Mouse (Mus musculus) liver, embryonic 15.5 days (tissue): ENCODE measurements at regions not wholly inside any gene's neighbourhood (a gene's known extent, or its start where the extent isn't known, plus 50 kb on each side); places are given as distances from the start of the nearest gene placed in this dataset.

Source experiments
- ATAC-seq: fragments of 200-750 bp; cut with Nextera tagmentation; 2 replicates; pipeline ENCODE4 v1.8.0; 2017; ENCODE audit warnings: moderate number of reproducible peaks, mild to moderate bottlenecking, moderate library complexity; ENCODE audit not compliant: insufficient read depth
- H3K27ac ChIP-seq: fragments of 300-500 bp; sonication (generic); replicated peaks from 2 replicates; pipeline ENCODE4 v1.5.1; 2015; ENCODE audit warnings: mild to moderate bottlenecking, inconsistent platforms
- H3K27me3 ChIP-seq: fragments of 300-500 bp; sonication (generic); 2 replicates; pipeline ENCODE4 v1.6.1; 2015; ENCODE audit warnings: mild to moderate bottlenecking, inconsistent platforms
- H3K36me3 ChIP-seq: fragments of 300-500 bp; sonication (generic); replicated peaks from 2 replicates; pipeline ENCODE4 v1.6.1; 2015; ENCODE audit warnings: moderate library complexity, mild to moderate bottlenecking, inconsistent platforms
- H3K4me1 ChIP-seq: fragments of 300-500 bp; sonication (generic); replicated peaks from 2 replicates; pipeline ENCODE4 v1.6.1; 2015; ENCODE audit warnings: inconsistent platforms
- H3K4me2 ChIP-seq: fragments of 300-500 bp; sonication (generic); 2 replicates; pipeline ENCODE4 v1.6.1; 2015; ENCODE audit warnings: moderate library complexity, mild to moderate bottlenecking, inconsistent platforms
- H3K4me3 ChIP-seq: fragments of 300-500 bp; sonication (generic); replicated peaks from 2 replicates; pipeline ENCODE4 v1.5.1; 2015; ENCODE audit warnings: mild to moderate bottlenecking, inconsistent platforms
- H3K9ac ChIP-seq: fragments of 300-500 bp; sonication (generic); 2 replicates; pipeline ENCODE4 v1.6.1; 2015; ENCODE audit warnings: moderate library complexity, mild to moderate bottlenecking, inconsistent platforms
- H3K9me3 ChIP-seq: fragments of 300-500 bp; sonication (generic); replicated peaks from 2 replicates; pipeline ENCODE4 v1.6.1; 2016; ENCODE audit warnings: inconsistent platforms
- WGBS: fragments of 180-500 bp; shearing (Covaris S2); methylation state at CpG from one replicate; pipeline ENCODE4 v1.1.7; 2015; ENCODE audit warnings: mixed read lengths; ENCODE audit not compliant: insufficient replicate concordance; 5-methylcytosine and 5-hydroxymethylcytosine counted together

DNA sequence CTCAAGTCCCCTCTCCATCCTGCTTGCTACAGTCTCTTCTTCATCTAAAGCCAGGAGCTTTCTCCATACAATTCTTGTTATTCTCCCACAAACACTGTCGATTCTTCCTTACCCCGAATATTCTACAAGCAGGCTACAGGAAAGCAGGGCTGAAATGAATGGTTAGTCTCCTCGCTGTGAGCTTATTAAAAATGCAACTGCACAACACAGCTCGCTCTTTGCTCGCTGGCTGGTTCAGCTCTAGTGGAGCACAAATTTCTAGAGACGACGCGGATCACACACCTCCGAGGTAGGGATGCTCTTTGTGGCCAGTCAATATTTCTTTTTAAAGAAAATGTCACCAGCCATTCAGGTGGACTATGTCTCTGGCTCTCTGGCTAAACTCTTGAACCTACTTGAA is 425.9 kb downstream of the Nedd1 start:
- 71% methylated on average over 9 of the region's 9 CpGs for WGBS
- no peak for ATAC-seq
- no peak overlapping the region for H3K9ac ChIP-seq
- H3K4me2 ChIP-seq = no peak overlapping the region
- H3K27ac ChIP-seq = no peak overlapping the region
- H3K4me1 ChIP-seq = no peaks in the 10 kb centered on the region
- H3K4me3 ChIP-seq = no peak overlapping the region
- no peaks in the 10 kb centered on the region for H3K9me3 ChIP-seq
- no peaks in the 10 kb centered on the region for H3K36me3 ChIP-seq
- H3K27me3 ChIP-seq = no peaks in the 10 kb centered on the region

DNA sequence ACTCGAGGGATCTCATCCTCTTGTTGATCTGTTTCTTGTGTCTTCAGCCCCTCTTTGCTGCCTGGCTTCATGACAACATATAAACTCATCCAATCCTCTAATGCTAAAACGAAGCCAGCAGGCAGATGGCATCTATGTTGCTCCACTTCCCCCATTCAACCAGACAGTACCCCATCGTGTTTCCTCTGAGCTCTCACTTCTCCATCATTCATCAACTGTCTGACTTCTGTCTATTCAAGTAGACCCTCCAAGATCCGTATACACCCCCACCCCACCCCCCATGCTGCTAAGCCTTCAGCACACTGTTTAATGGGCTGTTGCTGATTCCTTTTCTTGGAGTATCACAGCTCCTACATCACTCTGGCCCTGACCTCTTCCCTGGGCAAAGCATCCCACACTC is 429.0 kb downstream of the Nedd1 start:
- no peak for ATAC-seq
- 27% methylated on average over 4 of the region's 4 CpGs for WGBS
- Histone ChIP-seq H3K4me2 (no peak overlapping the region), H3K4me1 (no peaks in the 10 kb centered on the region), H3K9me3 (no peaks in the 10 kb centered on the region), H3K36me3 (no peaks in the 10 kb centered on the region), H3K27ac (no peak overlapping the region), H3K27me3 (no peaks in the 10 kb centered on the region), H3K4me3 (no peak overlapping the region), H3K9ac (no peak overlapping the region)

DNA sequence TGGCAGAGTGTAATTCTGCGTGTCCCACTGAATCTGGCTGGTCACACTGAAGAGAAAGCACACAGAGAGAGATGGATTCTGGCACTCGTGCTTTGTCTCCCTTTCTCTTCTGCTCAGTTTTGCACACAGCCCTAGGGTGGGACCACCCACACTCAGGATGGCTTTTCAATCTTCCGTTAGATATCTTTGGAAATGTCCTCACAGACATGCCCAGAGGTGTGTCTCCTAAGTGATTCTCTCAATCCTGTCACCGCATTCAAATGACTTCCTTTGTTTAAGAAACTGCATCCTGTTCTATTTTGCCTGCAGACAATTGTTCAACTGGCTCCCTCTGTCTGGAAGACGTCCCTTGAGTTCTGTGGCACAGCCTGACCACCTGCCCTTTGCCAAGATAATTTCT is 433.0 kb downstream of the Nedd1 start:
- Histone ChIP-seq H3K4me3 (no peak overlapping the region), H3K4me1 (no peaks in the 10 kb centered on the region), H3K9ac (no peak overlapping the region), H3K27ac (no peak overlapping the region), H3K4me2 (no peak overlapping the region), H3K36me3 (no peaks in the 10 kb centered on the region), H3K9me3 (no peaks in the 10 kb centered on the region), H3K27me3 (no peaks in the 10 kb centered on the region)
- ATAC-seq = no peak
- 22% methylated on average over 5 of the region's 5 CpGs for WGBS

DNA sequence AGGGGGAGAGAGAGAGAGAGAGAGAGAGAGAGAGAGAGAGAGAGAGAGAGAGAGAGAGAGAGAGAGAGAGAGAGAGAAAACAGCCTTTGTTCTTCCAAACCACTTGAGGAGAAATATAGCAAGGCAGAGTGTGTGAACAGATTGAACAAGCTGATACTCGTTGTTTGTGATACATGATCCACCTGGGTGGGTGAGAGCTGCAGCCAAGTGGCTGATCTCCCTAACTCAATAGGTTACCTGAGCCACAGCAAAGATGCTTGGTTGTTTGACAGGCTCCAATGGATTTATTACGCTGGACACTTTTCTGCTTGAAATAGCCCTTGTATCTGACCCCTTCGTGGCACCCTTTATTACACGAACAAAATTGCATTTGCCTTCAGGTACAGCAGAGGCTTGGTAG is 438.0 kb downstream of the Nedd1 start:
- ATAC-seq = no peak
- 62% methylated on average over 4 of the region's 4 CpGs for WGBS

DNA sequence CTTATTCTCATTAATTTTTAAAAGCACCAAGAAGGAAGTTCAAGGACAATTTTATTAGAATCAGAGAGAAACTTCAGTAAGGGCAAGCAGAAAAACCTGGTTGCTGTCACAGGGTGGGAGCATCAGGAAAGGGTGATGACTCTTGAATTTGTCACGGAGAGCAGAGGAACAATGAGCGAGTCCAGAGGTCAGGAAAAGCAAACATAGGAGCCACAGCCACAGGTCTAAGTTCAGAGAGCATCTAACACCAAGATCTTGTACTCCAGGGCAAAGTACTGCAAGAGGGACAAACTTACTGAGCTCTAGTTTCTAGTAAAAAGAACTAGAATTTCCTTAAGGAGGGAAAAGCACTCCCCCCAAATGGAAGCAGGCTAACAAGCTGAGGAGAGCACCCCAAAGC is 444.2 kb downstream of the Nedd1 start:
- Histone ChIP-seq H3K4me3 (no peak overlapping the region), H3K9me3 (no peaks in the 10 kb centered on the region), H3K27me3 (no peaks in the 10 kb centered on the region), H3K36me3 (no peaks in the 10 kb centered on the region), H3K9ac (no peak overlapping the region), H3K27ac (no peak overlapping the region), H3K4me2 (no peak overlapping the region), H3K4me1 (no peaks in the 10 kb centered on the region)
- no peak for ATAC-seq
- 27% methylated on average over 2 of the region's 2 CpGs for WGBS

More for the DNA sequence above, 438.0 kb downstream of the Nedd1 start:
- Histone ChIP-seq H3K9me3 (no peaks in the 10 kb centered on the region), H3K27me3 (no peaks in the 10 kb centered on the region), H3K9ac (no peak overlapping the region), H3K4me3 (no peak overlapping the region), H3K4me1 (no peaks in the 10 kb centered on the region), H3K36me3 (no peaks in the 10 kb centered on the region), H3K4me2 (no peak overlapping the region), H3K27ac (no peak overlapping the region)

DNA sequence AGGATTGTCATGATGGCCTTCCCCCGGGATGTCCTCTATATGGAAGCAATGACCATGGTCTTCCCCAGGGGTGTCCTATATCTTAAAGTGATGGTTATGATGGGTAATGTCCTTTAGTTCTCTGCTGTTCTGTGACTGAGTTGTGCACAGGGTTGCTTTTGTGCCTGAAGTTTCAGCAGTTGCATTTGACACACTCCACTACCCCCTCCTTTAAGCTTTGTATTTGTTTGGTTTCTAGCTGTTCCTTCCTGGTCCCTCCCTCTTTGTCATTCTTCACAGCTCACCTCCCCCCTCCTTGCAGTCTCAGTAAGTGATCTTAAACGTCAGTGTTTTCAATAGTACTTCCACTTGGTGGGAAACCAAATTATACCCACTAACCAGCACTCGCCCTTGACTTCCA is 464.4 kb downstream of the Nedd1 start:
- 40% methylated on average over 3 of the region's 3 CpGs for WGBS
- H3K4me1 ChIP-seq = no peaks in the 10 kb centered on the region
- ATAC-seq = no peak
- H3K4me2 ChIP-seq = no peak overlapping the region
- no peaks in the 10 kb centered on the region for H3K27me3 ChIP-seq
- H3K4me3 ChIP-seq = no peak overlapping the region
- no peak overlapping the region for H3K27ac ChIP-seq
- no peaks in the 10 kb centered on the region for H3K9me3 ChIP-seq
- H3K9ac ChIP-seq = no peak overlapping the region
- H3K36me3 ChIP-seq = no peaks in the 10 kb centered on the region

DNA sequence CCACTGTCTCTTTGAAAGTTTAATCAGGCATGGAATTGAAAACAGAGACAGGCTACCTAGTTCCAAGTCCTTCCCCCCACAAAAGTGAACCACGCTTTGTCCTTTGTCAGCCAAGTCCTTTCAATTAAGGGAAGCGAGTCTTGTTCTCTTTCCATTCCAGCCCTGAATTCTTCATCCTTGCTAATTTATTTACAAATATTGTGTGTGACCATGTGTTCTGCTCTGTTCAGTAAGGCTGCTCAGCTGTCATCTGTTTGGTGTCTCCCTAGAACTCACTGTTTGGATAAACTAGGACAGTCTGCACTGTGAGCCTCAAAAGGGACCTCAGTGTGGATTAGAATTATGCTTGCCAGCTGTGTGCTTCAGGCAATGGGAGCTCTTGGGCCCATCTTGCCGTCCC is 473.6 kb downstream of the Nedd1 start:
- Histone ChIP-seq H3K4me2 (no peak overlapping the region), H3K27me3 (no peaks in the 10 kb centered on the region), H3K9me3 (no peaks in the 10 kb centered on the region), H3K36me3 (no peaks in the 10 kb centered on the region), H3K4me1 (no peaks in the 10 kb centered on the region), H3K27ac (no peak overlapping the region), H3K4me3 (no peak overlapping the region), H3K9ac (no peak overlapping the region)
- WGBS = 59% methylated on average over 3 of the region's 3 CpGs
- ATAC-seq = no peak

DNA sequence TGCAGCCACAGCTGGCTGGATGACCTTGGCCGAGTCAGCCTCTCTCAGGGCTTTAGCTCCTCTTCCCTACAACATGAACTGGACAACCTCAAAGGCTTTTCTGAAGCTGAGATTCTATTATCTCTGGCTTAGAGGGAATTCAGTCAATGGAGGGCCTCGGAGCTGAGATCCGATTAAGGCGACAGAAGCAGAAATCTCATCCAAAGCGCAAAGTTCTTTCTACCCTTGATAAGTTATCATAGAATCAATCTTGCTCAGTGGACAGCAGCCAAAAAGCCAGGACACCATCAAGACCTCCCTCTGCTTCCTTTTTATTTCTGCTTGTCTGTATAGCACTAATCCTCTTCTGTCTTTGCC is 474.8 kb downstream of the Nedd1 start:
- Histone ChIP-seq H3K4me1 (no peaks in the 10 kb centered on the region), H3K9me3 (no peaks in the 10 kb centered on the region), H3K9ac (no peak overlapping the region), H3K36me3 (no peaks in the 10 kb centered on the region), H3K27me3 (no peaks in the 10 kb centered on the region), H3K4me3 (no peak overlapping the region), H3K4me2 (no peak overlapping the region), H3K27ac (no peak overlapping the region)
- no peak for ATAC-seq
- 57% methylated on average over 5 of the region's 5 CpGs for WGBS

DNA sequence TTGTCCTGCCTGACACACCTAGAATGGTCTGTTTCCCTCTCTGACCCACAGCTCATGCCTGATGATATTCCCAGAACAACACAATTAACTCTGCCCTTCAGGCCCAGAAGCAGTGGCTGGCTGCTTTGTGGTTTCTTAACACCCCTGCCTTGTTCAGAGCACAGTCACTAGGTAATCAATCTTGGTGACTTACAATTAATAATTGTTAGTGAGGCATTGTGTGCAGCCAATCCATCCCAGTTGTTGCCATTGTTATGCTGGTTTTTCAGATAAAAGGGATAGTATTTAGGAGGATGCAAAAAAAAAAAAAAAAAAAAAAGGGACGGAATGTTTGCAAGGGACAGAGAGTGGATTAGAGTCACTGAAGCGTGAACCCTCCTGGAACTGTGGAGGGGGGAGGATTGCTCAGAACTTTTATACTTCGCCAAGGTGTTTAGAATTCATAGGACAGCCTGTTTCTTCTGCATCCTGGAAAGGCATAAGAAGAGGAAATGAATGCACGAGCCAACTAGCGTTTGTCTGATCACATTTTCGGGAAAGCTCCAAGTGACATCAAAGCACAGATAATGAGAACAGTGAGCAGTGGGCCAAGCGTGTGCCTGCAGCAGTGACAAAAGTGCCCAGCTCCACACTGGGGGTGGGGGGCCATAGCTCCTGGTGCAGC is 475.3 kb downstream of the Nedd1 start:
- H3K4me1 ChIP-seq = no peaks in the 10 kb centered on the region
- no peak overlapping the region for H3K9ac ChIP-seq
- WGBS = 48% methylated on average over 7 of the region's 7 CpGs

DNA sequence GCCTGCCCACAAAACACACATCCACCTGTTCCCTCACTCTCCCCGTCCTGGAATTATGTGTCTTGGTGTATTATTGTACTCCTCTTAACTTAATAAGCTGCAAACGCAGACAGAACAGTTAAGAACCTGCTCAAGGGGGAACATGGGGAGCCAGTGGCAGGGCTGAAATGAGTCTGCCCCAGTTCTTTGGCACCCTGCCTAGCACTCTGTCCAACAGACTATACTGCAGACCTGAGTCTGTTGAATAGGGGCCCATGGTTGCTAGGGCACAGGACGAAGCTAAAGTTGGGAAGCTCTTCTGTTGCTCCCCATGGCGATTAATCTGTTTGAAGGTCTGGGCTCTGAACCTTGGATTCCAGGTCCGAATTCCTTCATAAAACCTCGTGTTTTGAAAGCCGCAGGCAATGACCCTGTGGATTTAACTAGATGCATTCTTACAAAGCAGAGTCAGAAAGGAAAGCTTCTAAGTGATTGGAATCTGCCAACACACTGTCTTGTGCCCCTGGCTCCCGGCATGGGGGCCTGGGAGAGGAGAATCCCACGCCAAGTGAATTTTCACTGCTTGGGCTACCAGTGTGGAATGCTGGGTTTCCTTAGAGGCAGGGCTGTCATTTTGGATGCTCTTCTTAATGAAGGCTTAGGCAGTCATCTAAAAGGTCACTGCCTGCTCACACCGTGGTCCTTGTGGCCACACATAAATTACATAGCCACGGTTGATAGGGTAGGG is 479.3 kb downstream of the Nedd1 start:
- no peak for ATAC-seq

More for the DNA sequence above, 475.3 kb downstream of the Nedd1 start:
- Histone ChIP-seq H3K27ac (no peak overlapping the region), H3K27me3 (no peaks in the 10 kb centered on the region), H3K4me2 (no peak overlapping the region), H3K4me3 (no peak overlapping the region), H3K36me3 (no peaks in the 10 kb centered on the region), H3K9me3 (no peaks in the 10 kb centered on the region)
- no peak for ATAC-seq

DNA sequence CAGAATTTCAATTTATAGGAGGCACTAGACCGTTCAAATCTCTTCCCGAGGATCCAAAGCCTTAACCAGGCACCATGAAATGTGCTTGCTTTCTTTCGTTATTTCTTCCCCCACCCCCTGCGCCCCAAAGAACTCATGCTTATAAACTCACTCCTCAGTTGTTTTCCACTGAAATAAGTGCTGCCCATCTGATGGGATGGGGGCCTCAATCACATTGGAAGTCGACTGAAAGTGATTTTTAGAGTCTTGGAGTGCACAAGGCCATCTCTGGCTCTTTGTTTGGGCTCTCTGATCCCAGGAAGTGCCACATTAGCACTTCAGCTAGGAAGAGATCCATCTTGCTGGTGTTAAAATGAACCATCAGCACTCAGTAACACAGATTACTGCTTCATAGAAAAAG is 484.3 kb downstream of the Nedd1 start:
- Histone ChIP-seq H3K4me1 (no peaks in the 10 kb centered on the region), H3K4me3 (no peak overlapping the region), H3K36me3 (no peaks in the 10 kb centered on the region), H3K27ac (no peak overlapping the region), H3K9ac (no peak overlapping the region), H3K9me3 (no peaks in the 10 kb centered on the region), H3K4me2 (no peak overlapping the region), H3K27me3 (no peaks in the 10 kb centered on the region)
- ATAC-seq = no peak
- 54% methylated on average over 5 of the region's 5 CpGs for WGBS

More for the DNA sequence above, 479.3 kb downstream of the Nedd1 start:
- no peak overlapping the region for H3K4me3 ChIP-seq
- no peaks in the 10 kb centered on the region for H3K9me3 ChIP-seq
- H3K4me2 ChIP-seq = no peak overlapping the region
- no peaks in the 10 kb centered on the region for H3K27me3 ChIP-seq
- H3K36me3 ChIP-seq = no peaks in the 10 kb centered on the region
- WGBS = 58% methylated on average over 11 of the region's 11 CpGs
- no peak overlapping the region for H3K27ac ChIP-seq
- no peaks in the 10 kb centered on the region for H3K4me1 ChIP-seq
- no peak overlapping the region for H3K9ac ChIP-seq

DNA sequence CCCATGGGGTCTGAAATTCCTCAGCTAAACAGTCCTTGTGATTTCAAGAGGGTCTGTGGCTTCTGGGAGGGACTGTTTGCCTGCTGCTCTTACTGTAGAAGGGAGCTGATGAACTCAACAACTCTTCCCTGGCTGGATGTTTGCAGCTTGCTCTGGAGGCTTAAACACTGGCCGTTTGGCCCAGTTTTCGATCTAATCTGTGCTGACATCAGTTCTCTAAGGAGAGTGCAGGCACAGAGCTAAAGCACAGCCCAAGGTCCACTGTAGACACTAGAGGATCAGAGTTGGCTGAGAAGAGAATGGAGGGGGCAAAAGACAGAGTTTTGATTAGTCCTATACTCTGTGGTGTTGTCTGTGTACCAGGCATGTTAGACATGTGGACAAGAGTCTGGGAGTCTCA is 490.1 kb downstream of the Nedd1 start:
- no peak for ATAC-seq
- Histone ChIP-seq H3K4me3 (no peak overlapping the region), H3K27ac (no peak overlapping the region), H3K4me1 (no peaks in the 10 kb centered on the region), H3K36me3 (no peaks in the 10 kb centered on the region), H3K9me3 (no peaks in the 10 kb centered on the region), H3K4me2 (no peak overlapping the region), H3K9ac (no peak overlapping the region), H3K27me3 (no peaks in the 10 kb centered on the region)
- WGBS = 40% methylated on average over 2 of the region's 2 CpGs
